Mouse (Mus musculus) heart, embryonic 11.5 days (tissue): ENCODE data around the gene Ddx4. TPM values are rescaled to one million over a fixed set of nuclear protein-coding genes. Genes with fewer than 3 reads are reported as not detected.

Source experiments
- ATAC-seq: fragments of 200-750 bp; cut with Nextera tagmentation; replicated peaks from 2 replicates; pipeline ENCODE4 v1.8.0; 2017; ENCODE audit warnings: moderate library complexity; ENCODE audit not compliant: insufficient number of reproducible peaks, low FRiP score, low TSS enrichment
- H3K27ac ChIP-seq: fragments of 300-500 bp; sonication (generic); 2 replicates; pipeline ENCODE4 v1.5.1; 2014; ENCODE audit warnings: mild to moderate bottlenecking, low read depth, low read length
- H3K27me3 ChIP-seq: fragments of 300-500 bp; sonication (generic); 2 replicates; pipeline ENCODE4 v1.6.1; 2014; ENCODE audit warnings: mild to moderate bottlenecking, low read length, mixed read lengths; ENCODE audit not compliant: control insufficient read depth, insufficient read depth
- H3K36me3 ChIP-seq: fragments of 300-500 bp; sonication (generic); 2 replicates; pipeline ENCODE4 v1.6.1; 2014; ENCODE audit warnings: mild to moderate bottlenecking, low read length, moderate library complexity, mixed read lengths; ENCODE audit not compliant: control insufficient read depth, insufficient read depth
- H3K4me1 ChIP-seq: fragments of 300-500 bp; sonication (generic); 2 replicates; pipeline ENCODE4 v1.6.1; 2014; ENCODE audit warnings: low read length; ENCODE audit not compliant: control insufficient read depth, insufficient read depth
- H3K4me2 ChIP-seq: fragments of 300-500 bp; sonication (generic); 2 replicates; pipeline ENCODE4 v1.6.1; 2014; ENCODE audit warnings: mild to moderate bottlenecking, moderate library complexity
- H3K4me3 ChIP-seq: fragments of 300-500 bp; sonication (generic); 2 replicates; pipeline ENCODE4 v1.5.1; 2014; ENCODE audit warnings: low read depth, low read length
- H3K9ac ChIP-seq: fragments of 300-500 bp; sonication (generic); 2 replicates; pipeline ENCODE4 v1.6.1; 2014; ENCODE audit warnings: mild to moderate bottlenecking, low read depth, low read length, moderate library complexity
- H3K9me3 ChIP-seq: fragments of 300-500 bp; sonication (generic); replicated peaks from 2 replicates; pipeline ENCODE4 v1.6.1; 2016; ENCODE audit warnings: low read length; ENCODE audit not compliant: control insufficient read depth
- WGBS: fragments of 180-500 bp; shearing (Covaris S2); extraction: QIAGEN DNeasy Blood & Tissue Kit; methylation state at CpG from one replicate; pipeline ENCODE4 v1.1.7; 2014; ENCODE audit not compliant: insufficient replicate concordance; 5-methylcytosine and 5-hydroxymethylcytosine counted together
- polyA plus RNA-seq: library from polyadenylated mRNA; unstranded; fragments of >200 nt; fragmentation: Nextera tagmentation; extraction: Ambion mirVana; gene quantifications from 2 replicates; pipeline ENCODE4 v1.2.1, GENCODE M21; 2014

The Ddx4 gene
- polyA plus RNA-seq, 1 experiment from 2014 or later, result 1.2 TPM

- no peaks in the 10 kb centered on the region for H3K4me1 ChIP-seq
- no peaks in the 10 kb centered on the region for H3K27me3 ChIP-seq
- ATAC-seq, result no peak
- H3K9me3 ChIP-seq, result no peaks in the 10 kb centered on the region
- no peak overlapping the region for H3K4me3 ChIP-seq
- no peaks in the 10 kb centered on the region for H3K36me3 ChIP-seq
- H3K27ac ChIP-seq, result no peak overlapping the region
- H3K9ac ChIP-seq, result no peak overlapping the region
- no peak overlapping the region for H3K4me2 ChIP-seq
- WGBS, result 46% methylated on average over 2 of the region's 2 CpGs
Measured at GRCm38 (mm10) chr13:112556501-112556900, 95.8 kb downstream of the Ddx4 start.

DNA sequence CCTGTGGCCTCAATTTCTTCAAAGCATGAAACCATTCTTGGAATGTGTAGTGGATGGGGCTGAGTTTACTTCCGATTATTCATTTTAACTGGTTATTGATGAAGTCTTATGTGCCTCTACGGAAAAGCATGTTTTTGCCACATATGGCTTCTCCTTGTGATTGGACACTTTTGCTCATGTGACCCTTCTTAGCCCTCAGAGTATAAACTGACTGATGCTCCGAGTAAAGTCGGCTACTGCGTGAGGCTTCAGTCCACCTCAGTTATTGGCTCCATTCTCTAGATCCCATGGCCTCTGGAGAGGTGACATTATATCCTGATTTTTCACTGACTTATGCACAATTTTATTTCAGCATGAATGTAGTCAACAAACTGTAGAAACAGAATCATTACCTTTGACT is 99.0 kb downstream of the Ddx4 start:
- Histone ChIP-seq H3K4me3 (no peak overlapping the region), H3K27me3 (no peaks in the 10 kb centered on the region), H3K27ac (no peak overlapping the region), H3K9me3 (no peaks in the 10 kb centered on the region), H3K36me3 (no peaks in the 10 kb centered on the region), H3K4me1 (no peaks in the 10 kb centered on the region), H3K9ac (no peak overlapping the region), H3K4me2 (no peak overlapping the region)
- ATAC-seq, result no peak
- 86% methylated on average over 5 of the region's 5 CpGs for WGBS

DNA sequence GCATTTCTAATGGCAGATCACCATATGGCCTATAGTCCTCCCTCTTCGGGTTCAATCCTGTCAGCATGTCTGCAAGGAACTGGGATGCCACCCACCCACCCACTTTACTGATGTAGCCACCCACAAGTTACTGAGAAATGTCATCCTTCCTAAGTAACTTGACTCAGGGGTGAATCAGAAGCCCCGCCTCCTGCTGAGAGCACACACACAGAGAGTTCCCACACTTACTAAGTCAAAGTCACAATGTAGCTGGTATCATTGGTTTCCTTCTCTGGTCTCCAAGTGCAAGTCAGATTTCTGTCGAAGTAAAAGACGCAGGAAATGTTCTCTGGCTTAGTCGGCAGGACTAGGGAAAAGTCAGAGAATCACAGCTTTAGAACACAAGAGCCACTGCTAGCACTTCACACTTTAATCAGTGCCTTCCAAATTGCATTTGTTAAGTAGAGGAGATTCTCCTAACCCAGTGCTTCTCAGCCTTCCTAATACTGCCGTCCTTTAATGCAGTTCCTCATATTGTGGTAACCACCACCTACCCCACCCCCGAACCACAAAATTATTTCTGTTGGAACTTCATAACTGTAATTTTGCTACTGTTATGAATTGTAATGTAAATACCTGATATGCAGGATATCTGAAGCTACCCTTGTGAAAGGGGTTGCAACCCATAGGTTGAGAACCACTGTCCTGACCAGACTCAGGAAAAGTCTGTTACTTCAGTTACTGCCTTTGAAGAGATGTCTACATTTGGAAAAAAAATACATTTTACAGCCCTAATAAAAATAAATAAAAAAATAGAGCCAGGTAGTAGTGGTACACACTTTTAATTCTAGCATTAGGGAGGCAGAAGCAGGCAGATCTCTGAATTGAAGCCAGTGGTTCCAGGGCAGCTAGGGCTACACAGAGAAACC is 100.4 kb downstream of the Ddx4 start:
- WGBS, result 66% methylated on average over 7 of the region's 7 CpGs
- Histone ChIP-seq H3K27ac (no peak overlapping the region), H3K4me2 (no peak overlapping the region), H3K9ac (no peak overlapping the region), H3K4me1 (no peaks in the 10 kb centered on the region), H3K4me3 (no peak overlapping the region), H3K27me3 (no peaks in the 10 kb centered on the region), H3K9me3 (no peaks in the 10 kb centered on the region), H3K36me3 (no peaks in the 10 kb centered on the region)
- ATAC-seq, result no peak

Other genes starting within 250 kb of the Ddx4 start
- gene Il6st, start 188.4 kb downstream of the Ddx4 start, polyA plus RNA-seq, result 50.0 and 68.2 TPM in 2 replicates
- gene Il31ra, start 58.1 kb downstream of the Ddx4 start, polyA plus RNA-seq, result 0.10 TPM in 1 of 2 replicates, not detected in the other
- 12.4 and 16.4 TPM in 2 replicates for gene Slc38a9, start 8.3 kb upstream of the Ddx4 start, polyA plus RNA-seq
- gene Plpp1, start 148.3 kb upstream of the Ddx4 start, polyA plus RNA-seq, result 37.3 and 41.7 TPM in 2 replicates